Mouse (Mus musculus) retina, adult 2 months (tissue): ENCODE measurements around the gene Ybx2.
"Not testable (repeated sequence)": the region's sequence is repeated elsewhere in the genome, so short reads cannot be mapped to it uniquely, and the experiment has no call there.

Experiments
- DNase-seq: peaks from one replicate; pipeline ENCODE4 v3.0.0-alpha.2; 2012; ENCODE audit warnings: low read depth, low spot score

Gene Ybx2

GRCm38 (mm10) chr11:69914917-69915430 is 20.6 kb upstream of the Ybx2 start:
- no peak for DNase-seq

GRCm38 (mm10) chr11:69915667-69916627 is 19.6 kb upstream of the Ybx2 start:
- no peak for DNase-seq

- DNase-seq = not testable (repeated sequence)
Measured at GRCm38 (mm10) chr11:69916652-69917378, 18.8 kb upstream of the Ybx2 start.

GRCm38 (mm10) chr11:69917379-69917948 is 18.1 kb upstream of the Ybx2 start:
- DNase-seq = no peak

GRCm38 (mm10) chr11:69918118-69918517 is 17.5 kb upstream of the Ybx2 start:
- DNase-seq = no peak

GRCm38 (mm10) chr11:69919053-69919452 is 16.5 kb upstream of the Ybx2 start:
- no peak for DNase-seq

- DNase-seq = no peak
Measured at GRCm38 (mm10) chr11:69919661-69920265, 15.8 kb upstream of the Ybx2 start.

- no peak for DNase-seq
Measured at GRCm38 (mm10) chr11:69920266-69921031, 15.1 kb upstream of the Ybx2 start.

- DNase-seq = peak; percentile 100
Measured at GRCm38 (mm10) chr11:69921114-69922011, 14.2 kb upstream of the Ybx2 start, which contains the start of gene Eif5a. Gene Eif5a (minus strand): TSS chr11:69921958.

GRCm38 (mm10) chr11:69922012-69922756 is 13.4 kb upstream of the Ybx2 start:
- DNase-seq = no peak

- DNase-seq = no peak
Measured at GRCm38 (mm10) chr11:69922796-69923195, 12.8 kb upstream of the Ybx2 start.

GRCm38 (mm10) chr11:69927501-69927900 is 8.1 kb upstream of the Ybx2 start:
- no peak for DNase-seq

- no peak for DNase-seq
Measured at GRCm38 (mm10) chr11:69929712-69930111, 5.9 kb upstream of the Ybx2 start.

- not testable (repeated sequence) for DNase-seq
Measured at GRCm38 (mm10) chr11:69930176-69930575, 5.4 kb upstream of the Ybx2 start.

GRCm38 (mm10) chr11:69930967-69931537 is 4.5 kb upstream of the Ybx2 start:
- no peak for DNase-seq

- no peak for DNase-seq
Measured at GRCm38 (mm10) chr11:69931769-69932168, 3.8 kb upstream of the Ybx2 start.

- DNase-seq = no peak
Measured at GRCm38 (mm10) chr11:69932254-69932653, 3.3 kb upstream of the Ybx2 start.

GRCm38 (mm10) chr11:69933066-69933465 is 2.5 kb upstream of the Ybx2 start:
- no peak for DNase-seq

- DNase-seq = peak; percentile 71
Measured at GRCm38 (mm10) chr11:69934169-69934568, 1.4 kb upstream of the Ybx2 start.
